Mouse (Mus musculus) right cerebral cortex, postnatal 25 days (tissue): ENCODE measurements around the gene Tchp.

Source experiments
- DNase-seq: peaks from one replicate; pipeline ENCODE4 v3.0.0; 2022

Gene Tchp

DNA sequence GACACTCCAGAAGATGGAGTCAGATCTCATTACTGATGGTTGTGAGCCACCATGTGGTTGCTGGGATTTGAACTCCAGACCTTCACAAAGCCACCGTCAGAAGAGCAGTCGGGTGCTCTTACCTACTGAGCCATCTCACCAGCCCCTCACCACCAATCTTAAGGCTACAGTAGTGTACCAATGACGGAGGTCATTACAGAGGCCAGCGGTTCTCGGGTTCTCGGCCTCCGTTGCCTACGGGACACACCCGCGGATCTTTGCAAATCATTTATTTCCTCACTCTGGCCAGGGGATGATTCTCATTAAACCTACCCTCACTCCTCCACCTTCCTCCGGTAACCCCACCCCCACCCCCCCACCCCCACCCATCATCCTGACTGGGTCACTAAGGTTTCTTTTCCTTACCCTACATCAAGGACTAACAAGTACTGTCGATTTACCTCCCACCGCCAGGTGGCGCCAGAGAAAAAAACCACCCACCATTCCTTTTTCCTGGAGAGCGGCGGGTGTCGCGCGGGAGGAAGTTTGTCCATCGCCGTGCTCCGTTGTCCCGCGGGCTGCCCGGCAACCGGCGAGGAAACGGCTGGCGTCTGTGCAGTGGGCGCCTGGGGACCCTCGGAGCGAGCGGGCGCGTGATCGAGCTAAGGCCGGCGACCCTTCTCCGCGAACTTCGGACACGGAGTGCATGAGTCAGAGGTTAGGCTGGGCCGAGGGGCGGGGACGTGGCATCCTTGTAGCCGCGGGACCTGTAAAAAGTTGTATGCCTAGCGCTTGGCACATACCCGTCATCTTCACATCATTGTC, at the start of gene Tchp:
Gene Tchp (plus strand): TSS at position 496 of the 804 bp plus-strand sequence.
- DNase-seq, result peak; percentile 90

DNA sequence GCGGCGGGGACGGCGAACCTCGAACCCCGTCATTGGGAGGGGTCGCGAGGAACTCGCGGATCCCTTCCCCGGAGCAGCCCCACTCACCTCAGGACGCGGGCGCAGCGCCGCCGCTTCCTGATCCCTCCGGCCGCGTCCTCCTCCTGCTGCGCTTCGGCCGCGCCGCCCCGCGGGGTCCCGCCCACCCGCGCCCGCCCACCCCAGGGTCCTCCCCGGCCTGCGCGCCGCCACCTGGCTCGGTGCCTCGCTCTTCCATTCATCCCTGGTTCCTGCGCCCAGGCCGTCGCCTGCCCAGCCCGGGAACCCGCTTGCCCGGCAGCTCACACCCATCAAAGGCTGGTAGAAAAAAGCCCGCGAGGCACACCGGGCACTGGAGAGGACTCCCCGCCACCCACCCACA, 49.3 kb upstream of the Tchp start, which contains the start of gene Trpv4:
Gene Trpv4 (minus strand): TSS at position 167 of the 400 bp plus-strand sequence.
- DNase-seq, result no peak

DNA sequence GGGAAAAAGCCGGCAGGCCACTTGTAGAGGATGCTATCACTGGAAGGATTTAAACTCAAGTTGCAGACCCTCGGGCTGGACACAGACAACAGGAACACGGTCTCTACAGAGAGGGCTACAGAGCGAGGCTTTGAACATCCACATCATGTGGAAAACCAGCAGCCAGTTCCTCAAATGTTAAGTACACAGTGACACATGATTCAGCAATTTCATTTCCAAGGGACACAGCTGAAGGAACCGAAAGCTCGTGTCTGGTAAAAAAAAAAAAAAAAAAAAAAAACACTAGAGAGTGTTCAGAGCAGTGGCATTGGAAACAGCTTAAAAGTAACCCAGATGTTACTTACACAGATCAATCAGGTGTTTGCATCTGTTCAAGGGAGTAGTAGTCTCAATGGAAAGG, 46.5 kb upstream of the Tchp start:
- DNase-seq, result no peak

DNA sequence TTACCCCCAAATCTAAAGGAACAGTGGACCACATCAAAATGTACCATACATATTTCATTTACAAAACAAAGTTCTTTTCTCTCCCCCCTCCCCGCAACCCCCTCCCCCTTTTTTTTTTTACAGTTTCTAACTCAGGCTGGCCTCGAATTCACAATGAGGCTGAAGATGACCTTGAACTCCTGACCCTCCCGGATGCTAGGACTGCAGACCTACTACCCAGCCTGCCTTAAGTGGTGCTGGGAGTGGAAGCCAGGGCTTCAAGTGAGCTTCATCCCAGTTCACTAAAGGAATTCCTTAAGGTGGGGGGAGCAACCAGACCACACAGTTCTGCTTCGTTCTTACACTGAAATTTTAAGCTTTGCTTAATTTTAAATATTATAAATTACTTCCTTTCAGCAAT, 43.4 kb upstream of the Tchp start:
- no peak for DNase-seq

DNA sequence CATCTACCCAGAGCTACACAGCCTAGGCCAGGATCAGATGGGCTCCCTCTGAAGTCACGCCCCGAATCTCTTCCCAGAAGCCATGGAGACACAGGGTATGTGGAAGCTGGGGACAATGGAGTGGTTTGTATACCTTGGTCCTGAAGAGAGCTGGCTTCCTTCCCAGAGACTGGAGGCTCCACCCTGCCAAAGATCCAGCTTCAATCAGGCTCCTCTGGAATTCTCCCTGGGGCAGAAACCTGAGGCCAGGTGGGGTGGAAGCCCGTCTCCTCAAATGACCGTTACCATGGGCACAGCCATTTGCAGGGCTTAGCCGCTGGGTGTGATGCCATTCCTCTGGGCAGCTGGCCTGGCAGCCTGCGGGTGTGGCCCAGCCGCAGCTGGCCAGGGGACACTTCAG, 42.8 kb upstream of the Tchp start:
- DNase-seq, result no peak

DNA sequence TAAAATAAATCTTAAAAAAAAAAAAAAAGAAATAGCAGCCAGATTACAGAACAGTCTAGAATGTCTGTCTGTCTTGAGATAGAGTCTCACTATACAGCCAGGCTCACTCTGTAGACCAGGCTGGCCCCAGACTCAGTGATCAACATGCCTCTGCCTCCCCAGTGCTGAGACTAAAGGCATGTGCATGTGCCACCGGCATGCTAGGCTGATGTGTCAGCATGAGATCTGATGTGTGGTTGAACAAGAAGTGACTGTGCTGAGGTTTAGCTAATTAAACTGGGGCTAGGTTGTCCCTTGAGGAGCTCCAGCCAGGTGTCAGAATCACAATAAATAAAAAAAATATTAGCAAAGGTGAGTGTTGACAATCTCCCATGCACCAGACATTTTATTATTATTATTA, 40.9 kb upstream of the Tchp start:
- DNase-seq, result no peak

DNA sequence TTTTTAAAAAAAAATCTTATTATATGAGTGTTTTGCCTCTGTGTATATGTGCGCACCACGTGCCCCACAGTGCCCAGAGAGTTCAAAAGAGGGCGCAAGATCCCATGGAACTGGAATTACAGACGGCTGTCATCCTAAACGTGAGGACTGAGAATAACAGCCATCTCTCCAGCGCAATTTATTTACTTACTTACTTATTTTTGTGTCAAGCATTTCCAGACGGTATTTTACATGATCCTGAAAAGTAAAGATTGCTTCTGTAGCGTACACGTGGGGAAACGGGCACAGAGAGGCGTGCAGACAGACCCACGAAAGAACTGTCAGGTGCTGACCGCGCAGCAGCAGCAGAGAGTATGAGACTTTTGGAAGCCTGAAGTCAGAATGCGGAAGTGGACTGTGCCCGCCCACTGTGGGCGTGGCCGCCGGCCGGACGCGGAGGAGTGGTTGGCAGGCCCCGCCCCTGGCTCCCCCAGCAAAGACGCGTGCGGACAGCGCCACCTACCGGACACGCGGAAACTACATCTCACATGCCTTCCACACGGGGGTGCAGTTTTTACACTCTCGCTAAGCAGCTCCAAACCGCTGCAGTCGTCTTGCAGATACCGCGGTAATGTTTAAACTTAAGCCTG, 40.2 kb upstream of the Tchp start:
- DNase-seq, result peak; percentile 98

DNA sequence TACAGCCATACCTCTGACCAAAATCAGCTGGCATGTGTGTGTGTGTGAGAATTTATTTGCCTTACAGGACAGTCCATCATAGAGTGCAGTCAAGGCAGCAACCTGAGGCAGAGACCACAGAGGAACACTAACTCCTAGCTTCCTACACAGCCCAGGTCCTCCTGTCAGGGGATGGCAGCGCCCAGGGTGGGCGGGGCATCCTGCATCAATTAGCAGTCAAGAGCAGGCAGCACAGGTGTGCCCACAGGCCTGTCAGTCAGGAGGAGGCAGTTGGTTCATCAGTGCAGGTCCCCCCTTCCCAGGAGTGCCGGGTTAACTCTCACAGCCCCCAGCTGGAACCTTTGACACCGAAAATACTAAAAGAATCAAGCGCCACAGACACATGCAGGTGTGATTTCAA, 38.5 kb upstream of the Tchp start:
- no peak for DNase-seq

DNA sequence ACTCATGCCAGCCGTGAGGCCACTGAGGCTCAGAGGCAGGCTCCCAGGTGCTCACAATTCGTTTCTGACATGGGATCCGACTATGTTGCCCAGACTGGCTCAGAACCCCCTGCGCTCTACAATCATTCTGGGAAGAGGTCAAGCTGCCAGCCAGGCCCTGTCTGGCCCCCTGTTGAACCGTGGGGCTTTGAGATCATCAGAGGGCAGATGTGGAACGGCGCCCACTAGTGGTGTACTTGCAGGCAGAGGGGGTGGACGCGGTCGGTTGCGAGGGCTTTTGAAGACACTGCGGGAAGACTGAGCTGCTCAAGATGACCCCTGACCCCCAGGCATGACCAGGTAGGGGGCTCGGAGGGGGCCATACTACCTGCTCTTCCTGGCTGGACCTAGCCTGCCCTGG, 34.4 kb upstream of the Tchp start:
- DNase-seq, result no peak

DNA sequence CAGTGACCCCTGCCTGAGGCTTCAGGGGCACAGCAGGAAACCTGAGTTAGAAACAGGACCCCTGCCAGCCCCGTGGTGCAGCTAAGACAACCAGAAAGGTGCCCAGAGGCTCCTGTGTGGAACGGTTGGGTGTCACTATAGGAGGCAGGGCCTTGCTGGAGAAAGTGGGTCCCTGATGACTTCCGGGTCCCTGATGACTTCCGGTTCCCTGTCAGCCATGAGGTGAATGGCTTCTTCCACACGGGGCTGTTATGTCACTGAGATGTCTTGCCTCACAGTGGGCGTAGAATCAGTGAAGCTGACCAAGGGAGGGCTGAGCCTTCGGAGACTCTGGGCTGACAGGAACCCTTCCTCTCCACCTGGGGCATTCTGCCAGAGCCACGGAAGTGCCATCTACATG, 33.0 kb upstream of the Tchp start:
- no peak for DNase-seq

DNA sequence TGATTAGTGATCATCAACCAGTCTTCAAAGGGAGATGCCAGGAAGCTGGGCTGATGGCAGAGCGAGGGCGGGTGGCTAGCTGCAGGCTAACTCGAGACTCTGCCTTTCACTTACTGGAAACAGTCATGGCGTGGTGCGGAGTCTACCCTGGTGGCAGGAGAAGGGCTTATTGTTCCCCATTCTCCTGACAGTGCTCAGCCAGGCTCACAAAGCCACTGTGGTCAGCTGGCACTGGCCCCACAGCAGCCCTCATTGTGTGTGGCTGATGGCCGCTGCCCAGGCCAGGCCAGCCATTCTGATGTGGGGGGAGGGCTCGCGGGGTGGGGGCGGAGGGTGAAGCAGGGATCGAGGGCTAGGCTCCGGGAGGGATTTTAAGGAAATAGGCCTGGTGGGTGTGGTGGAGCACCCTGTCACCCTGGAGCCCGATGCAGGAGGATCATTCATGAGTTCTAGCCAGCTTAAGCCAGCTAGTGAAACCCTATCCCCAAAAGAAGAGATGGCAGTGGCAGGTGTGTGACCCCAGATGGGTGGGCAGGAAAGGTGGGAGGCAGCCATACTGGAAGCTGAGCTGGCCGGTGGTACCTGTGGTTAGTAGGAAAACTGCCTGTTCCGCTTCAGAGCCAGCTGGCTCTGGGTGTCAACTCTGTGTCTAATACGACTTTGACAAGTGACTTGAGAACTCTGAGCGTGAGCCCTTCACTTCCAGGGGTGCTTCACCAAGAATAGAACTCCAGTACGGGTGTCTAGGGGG, 27.5 kb upstream of the Tchp start:
- no peak for DNase-seq

DNA sequence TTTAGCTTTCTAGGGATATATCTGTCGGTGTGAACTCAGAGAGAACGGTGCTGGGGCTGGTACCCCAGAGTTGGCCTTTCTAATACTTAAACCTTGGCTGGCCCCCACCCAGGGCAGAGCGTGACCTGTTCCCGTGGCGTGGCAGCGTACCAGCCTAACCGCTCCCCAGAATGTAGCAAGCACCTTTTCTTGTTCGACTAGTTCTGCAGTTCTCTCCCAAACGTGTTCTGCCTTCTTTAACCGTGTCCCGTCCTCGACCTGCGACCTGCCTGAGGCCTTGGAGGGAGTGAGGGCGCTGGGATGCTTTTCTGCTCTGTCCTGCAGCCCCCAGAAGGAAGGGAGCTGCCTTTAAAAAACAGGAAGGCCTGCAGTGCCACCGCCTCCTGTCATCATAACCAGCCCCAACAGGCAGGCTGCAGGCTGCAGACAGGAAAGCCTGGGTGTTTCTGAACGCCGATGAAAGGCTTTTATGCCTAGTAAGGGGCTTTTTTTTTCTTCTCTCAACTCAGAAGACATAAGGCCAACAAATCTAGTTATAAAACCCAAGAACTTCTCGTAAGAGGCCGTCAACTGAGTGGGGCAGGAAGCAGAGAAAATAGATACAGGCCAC, 26.8 kb upstream of the Tchp start:
- DNase-seq, result no peak

DNA sequence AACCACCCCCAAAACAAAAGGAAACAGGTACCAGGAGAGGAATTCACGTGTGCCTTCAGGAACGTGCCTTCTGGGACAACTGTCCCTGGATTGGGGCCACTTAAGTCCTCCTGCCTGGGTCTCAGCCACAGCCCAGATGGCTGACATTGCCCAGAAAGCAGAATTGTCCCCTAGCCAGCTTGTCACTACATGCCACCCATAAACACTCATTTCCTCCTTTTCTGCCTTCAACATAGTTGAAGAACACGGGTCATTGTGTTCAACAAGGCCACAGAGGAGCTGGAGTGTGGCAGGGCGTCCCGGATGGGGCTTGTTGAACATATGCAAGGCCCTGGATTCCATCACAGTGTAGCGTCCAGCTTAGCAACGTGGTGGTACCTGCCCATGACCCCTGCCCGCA, 25.8 kb upstream of the Tchp start:
- no peak for DNase-seq

DNA sequence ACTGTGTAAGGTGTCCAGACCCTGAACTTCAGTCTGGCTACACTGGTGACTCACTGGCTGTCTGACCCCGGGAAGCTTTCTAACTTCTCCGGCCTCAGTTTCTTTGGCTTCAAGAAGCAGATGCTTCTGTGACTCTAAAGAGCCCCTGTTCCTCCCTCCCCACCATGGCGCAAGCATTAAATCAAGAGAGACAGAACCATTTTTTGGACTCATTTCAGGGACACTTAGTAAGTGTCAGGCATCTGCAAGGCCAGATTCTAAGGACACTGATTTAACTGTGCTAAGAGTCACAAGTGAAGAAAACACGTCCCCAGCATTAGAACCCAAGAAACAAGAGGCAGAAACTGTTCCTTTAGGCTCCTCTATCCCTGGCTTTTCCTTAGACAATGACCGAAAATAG, 21.6 kb upstream of the Tchp start:
- DNase-seq, result no peak

DNA sequence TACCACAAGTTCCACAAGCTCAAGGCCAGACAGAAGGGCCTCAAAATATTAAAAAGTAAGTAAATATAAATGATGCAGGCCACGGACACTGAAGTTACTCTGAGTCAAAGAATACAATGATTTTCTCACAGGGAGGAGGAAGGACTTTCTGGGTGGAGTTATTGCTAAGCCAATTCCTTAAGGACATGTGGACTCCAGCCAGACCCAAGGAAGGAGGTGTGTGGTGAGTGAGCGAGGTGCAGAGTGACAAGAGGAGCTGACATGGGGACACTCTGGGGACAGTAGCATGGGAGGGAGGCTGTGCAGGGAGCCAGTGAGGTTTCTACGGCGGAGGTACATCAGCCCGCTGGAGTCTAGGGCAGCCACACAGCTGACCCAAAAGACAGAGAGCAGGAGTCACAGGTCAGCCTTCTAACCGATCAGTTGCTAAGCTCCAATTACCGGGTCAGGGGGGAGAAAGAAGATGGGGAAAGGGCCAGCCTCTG, 20.8 kb upstream of the Tchp start:
- DNase-seq, result no peak

DNA sequence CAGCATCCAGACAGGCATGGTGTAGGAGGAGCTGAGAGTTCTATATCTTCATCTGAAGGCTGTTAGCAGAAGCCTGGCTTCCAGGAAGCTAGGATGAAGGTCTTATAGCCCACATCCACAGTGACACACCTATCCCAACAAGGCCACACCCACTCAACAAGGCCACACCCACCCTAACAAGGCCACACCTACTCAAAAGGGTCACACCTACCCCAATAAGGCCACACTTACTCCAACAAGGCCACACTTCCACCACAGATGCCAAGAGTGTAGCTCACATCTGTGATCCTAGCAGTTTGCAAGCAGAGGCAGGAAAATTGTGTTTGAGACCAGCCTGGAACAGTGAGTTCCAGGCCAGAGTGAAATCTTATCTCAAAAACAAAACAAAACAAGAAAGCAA, 19.7 kb upstream of the Tchp start:
- no peak for DNase-seq

DNA sequence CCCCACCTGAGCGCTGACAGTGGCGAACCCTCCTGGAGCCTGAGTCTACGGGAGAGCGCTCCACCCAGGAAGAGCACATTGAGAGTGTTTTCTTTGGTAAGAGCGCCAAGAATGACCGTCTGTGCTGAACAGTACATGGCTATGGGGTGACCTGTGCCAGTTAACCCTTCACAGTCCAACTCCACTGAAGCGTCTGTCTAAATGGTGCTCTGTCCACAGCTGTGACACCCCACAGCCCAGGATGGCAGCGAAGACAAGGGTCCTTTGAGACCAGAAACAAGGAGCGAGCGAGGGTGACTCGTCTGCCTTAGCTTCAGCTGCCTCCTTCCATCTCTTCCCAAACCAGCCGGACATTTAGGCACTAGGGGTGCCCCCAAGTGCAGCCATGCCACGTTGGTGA, 18.9 kb upstream of the Tchp start:
- no peak for DNase-seq

DNA sequence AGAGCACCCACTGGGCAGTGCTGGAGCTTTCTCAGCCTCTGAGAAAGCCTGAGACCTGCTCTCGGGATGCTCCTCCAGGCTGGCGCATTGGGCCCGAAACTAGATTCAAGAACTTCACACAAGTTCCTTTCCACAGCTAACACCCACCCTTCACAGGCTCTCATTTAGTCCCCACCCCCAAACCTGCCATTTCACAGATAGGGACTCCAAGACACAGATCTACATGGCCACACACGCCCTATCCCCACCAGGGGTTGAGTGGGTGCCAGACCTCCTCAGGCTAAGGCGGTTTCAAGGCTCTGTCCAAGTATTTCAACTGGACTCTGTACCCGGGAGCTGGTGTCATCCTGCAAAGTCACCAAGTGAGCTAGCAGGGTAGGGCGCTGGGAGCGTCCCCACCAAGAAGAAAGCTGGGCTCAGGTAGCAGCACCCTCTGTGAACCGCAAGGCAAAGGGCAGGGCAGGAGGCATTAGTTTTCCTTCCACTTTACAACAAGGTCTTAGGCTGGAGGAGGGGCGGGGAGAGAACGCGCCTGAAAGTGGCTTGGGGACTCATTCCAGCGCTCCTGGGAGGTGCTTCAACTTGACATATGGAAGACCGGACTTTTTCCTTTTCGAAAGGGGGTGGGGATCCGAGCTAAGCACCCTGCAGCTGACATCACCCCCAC, 17.7 kb upstream of the Tchp start:
- DNase-seq, result no peak

DNA sequence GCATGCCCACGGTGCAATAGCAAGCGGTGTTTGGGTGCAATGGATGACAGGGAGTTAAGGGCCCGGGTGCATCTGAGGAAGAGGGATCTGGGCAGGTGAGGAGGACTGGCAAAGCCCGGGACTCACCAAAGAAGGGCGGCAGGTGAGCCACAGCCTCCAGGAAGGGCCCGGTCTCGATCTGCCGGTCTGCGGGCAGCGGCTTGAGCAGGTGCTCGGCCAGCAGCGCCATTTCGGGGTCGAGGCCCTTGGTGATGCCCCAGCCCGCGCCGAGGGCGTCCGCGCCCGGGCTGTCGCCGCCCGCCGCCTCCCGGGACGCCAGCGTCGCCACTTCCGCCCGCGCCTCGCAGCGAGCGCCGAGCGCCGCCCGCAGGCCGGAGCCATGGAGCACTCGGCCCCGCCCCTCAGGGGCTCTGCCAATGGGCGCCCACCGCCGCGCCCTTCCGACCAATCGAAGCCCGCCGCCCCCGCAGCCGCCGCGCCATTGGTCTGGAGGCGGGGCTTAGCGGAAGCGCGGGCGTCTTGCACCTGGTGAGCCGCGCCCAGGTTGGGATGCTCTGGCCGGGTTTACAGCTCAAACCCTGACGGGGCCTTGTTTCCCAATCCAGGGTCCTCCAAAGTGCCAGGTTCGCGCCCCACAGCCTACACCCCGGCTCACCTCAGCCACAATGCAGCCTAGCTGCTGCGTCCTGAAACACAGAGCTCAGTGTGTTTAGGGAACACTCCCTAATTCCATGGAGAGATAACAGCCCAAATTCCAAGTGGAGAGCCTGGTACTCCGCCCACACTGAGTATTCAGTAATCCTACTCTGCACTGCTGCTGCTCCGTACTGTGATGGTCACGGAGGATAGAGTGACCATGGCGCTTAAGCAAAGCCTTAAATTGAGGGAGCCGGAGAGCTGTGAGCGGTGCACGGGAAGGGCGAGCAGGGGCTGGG, 16.7 kb upstream of the Tchp start, which contains the start of gene Gltp:
Gene Gltp (minus strand): TSS at position 352 of the 935 bp plus-strand sequence.
- peak; percentile 96 for DNase-seq

DNA sequence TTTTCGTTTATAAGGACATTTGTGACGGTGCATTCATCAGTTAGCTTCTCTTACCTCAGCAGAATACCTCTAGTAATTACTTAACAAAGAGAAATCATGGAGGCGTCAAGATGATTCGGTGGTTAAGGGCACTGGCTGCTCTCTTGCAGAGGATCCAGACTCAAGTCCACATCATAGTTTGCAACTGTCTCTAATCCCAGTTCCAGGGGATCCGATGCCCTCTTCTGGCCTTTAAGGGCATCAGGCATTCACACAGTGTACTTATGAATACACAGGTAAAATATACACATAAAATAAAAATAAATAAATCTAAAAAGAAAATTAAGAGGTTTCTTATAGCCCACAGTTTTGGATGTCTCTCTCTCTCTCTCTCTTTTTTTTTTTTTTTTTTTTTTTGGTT, 11.8 kb upstream of the Tchp start:
- no peak for DNase-seq

DNA sequence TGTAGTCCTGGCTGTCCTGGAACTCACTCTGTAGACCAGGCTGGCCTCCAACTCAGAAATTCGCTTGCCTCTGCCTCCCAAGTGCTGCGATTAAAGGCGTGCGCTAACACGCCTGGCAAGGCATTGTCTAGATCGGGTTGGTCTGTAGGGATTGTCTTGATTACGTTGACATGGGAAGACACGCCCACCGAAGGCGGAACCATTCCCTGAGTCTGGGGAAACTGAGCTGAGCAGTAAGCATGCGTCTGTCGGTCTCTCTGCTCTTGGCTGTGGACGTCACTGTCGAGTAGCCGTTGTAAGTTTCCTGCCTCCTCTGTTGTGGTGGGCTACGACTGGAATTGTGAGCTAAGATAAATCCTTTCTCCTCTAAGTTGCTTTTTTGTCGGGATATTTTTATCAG, 10.6 kb upstream of the Tchp start:
- no peak for DNase-seq
